Mouse (Mus musculus) myocyte (in vitro differentiated cells): ENCODE measurements at regions not wholly inside any gene's neighbourhood (a gene's known extent, or its start where the extent isn't known, plus 50 kb on each side); places are given as distances from the start of the nearest gene placed in this dataset.
A peak's percentile ranks its signal among the peaks of the same experiment; 100 is the strongest.

Source experiments
- H3K27me3 ChIP-seq: one replicate; pipeline ENCODE4 v1.6.1; 2011; ENCODE audit not compliant: control insufficient read depth, insufficient read depth, insufficient read length
- H3K36me3 ChIP-seq: one replicate; pipeline ENCODE4 v1.6.1; 2011; ENCODE audit not compliant: control insufficient read depth, insufficient read depth
- H3K4me2 ChIP-seq: one replicate; pipeline ENCODE4 v1.6.1; 2011; ENCODE audit warnings: low read depth, control low read depth
- H3K4me3 ChIP-seq: one replicate; pipeline ENCODE4 v1.5.1; 2011; ENCODE audit warnings: mild to moderate bottlenecking, control low read depth, moderate library complexity
- H3K79me2 ChIP-seq: one replicate; pipeline ENCODE4 v1.6.1; 2011; ENCODE audit not compliant: control insufficient read depth, insufficient read depth
- H3ac ChIP-seq: one replicate; pipeline ENCODE4 v1.6.1; 2011; ENCODE audit not compliant: control insufficient read depth, insufficient read length
- CEBPB ChIP-seq: IDR thresholded peaks from 2 replicates; pipeline ENCODE4 v1.6.1; 2011; ENCODE audit warnings: mild to moderate bottlenecking, moderate library complexity; ENCODE audit not compliant: poor library complexity, insufficient read depth, severe bottlenecking
- E2F4 ChIP-seq: IDR thresholded peaks from one replicate; pipeline ENCODE4 v1.6.1; 2011; ENCODE audit warnings: mild to moderate bottlenecking, control low read depth, moderate library complexity; ENCODE audit not compliant: insufficient read depth
- MAX ChIP-seq: IDR thresholded peaks from one replicate; pipeline ENCODE4 v1.6.1; 2011; ENCODE audit warnings: low read depth, mild to moderate bottlenecking, control low read depth
- MYOD1 ChIP-seq, 3 experiments: IDR thresholded peaks; one replicate each; pipeline ENCODE4 v1.6.1; 2011; ENCODE audit warnings: control low read depth in 2 of 3, low read depth in 2 of 3, mild to moderate bottlenecking in 2 of 3, moderate library complexity in 1 of 3; ENCODE audit not compliant: insufficient read length in 2 of 3, control insufficient read depth in 1 of 3
- MYOG ChIP-seq, 3 experiments: IDR thresholded peaks; one replicate each; pipeline ENCODE4 v1.6.1; 2011; ENCODE audit warnings: control low read depth in 2 of 3, low read depth in 2 of 3, mild to moderate bottlenecking in 2 of 3; ENCODE audit not compliant: insufficient read length in 2 of 3, control insufficient read depth in 1 of 3, insufficient read depth in 1 of 3
- POLR2A ChIP-seq: IDR thresholded peaks from one replicate; pipeline ENCODE4 v1.6.1; 2011; ENCODE audit warnings: low read depth, mild to moderate bottlenecking, control low read depth, moderate library complexity; ENCODE audit not compliant: insufficient read length
- POLR2AphosphoS2 ChIP-seq: IDR thresholded peaks from one replicate; pipeline ENCODE4 v1.6.1; 2011; ENCODE audit warnings: low read depth, control low read depth; ENCODE audit not compliant: insufficient read length
- REST ChIP-seq: IDR thresholded peaks from one replicate; pipeline ENCODE4 v1.6.1; 2011; ENCODE audit warnings: mild to moderate bottlenecking, control low read depth, moderate library complexity; ENCODE audit not compliant: insufficient read depth, insufficient read length
- SRF ChIP-seq: IDR thresholded peaks from one replicate; pipeline ENCODE4 v1.6.1; 2011; ENCODE audit warnings: low read depth; ENCODE audit not compliant: control insufficient read depth, insufficient read length
- TCF12 ChIP-seq: IDR thresholded peaks from one replicate; pipeline ENCODE4 v1.6.1; 2011; ENCODE audit warnings: mild to moderate bottlenecking, control low read depth; ENCODE audit not compliant: poor library complexity, insufficient read depth, severe bottlenecking
- TCF3 ChIP-seq: IDR thresholded peaks from one replicate; pipeline ENCODE4 v1.6.1; 2011; ENCODE audit warnings: low read depth, control low read depth; ENCODE audit not compliant: insufficient read length
- USF1 ChIP-seq: IDR thresholded peaks from one replicate; pipeline ENCODE4 v1.6.1; 2011; ENCODE audit warnings: low read depth, mild to moderate bottlenecking, control low read depth, moderate library complexity

DNA sequence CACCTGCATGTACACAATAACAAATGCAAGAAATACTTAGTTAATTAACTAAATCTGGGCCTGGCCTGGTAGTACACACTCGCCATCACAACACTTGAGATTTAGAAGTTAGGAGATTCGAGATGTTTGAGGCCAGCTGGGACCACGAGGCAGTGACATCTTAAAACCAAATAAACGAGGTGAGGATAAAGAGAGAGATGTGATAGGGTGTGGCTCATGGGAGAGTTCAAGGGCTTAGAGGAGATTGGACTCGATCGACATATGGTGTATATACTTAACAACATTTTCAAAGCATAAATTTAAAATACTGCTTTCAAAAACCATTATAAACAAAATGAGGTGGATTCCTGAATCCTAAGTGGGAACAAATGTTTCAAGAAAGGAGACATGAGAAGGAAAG lies 284.4 kb upstream of the Maf start:
- no peak overlapping the region for H3K4me2 ChIP-seq
- no peaks in the 10 kb centered on the region for H3K27me3 ChIP-seq
- no peak overlapping the region for H3K4me3 ChIP-seq
- no peaks in the 10 kb centered on the region for H3K36me3 ChIP-seq
- TF ChIP-seq SRF (no peak), E2F4 (no peak), MYOG (IDR thresholded peaks at IDR 0.05; ENCODE audit: control insufficient read depth in 1 of 3, insufficient read depth in 1 of 3, insufficient read length in 2 of 3, low read depth in 2 of 3) (no peak)
- H3ac ChIP-seq, result no peak overlapping the region
- no peaks in the 10 kb centered on the region for H3K79me2 ChIP-seq

DNA sequence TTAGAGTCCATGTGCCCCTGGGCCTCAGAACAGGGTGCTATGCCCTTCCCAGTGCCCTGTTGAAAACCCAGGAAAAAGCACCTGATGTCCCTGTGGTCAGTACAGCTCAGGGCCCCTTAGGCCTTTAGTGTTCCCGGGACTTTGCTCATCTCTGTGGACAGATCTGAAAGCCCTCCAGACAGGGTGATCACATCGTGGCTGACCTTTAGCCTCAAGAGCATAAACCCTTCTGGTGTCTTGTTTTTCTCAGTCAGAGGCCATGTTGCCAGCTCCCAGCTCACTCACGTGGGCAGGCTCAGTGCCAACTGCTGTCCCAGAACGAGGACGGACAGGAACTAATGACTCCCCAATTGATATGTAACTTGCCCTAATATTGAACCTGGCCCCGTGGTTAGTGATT lies 275.8 kb upstream of the Maf start:
- no peaks in the 10 kb centered on the region for H3K79me2 ChIP-seq
- TF ChIP-seq CEBPB, result no peak
- no peak for TF ChIP-seq TCF12
- no peak for TF ChIP-seq TCF3
- no peak for TF ChIP-seq SRF
- no peak for TF ChIP-seq MYOG (IDR thresholded peaks at IDR 0.05; ENCODE audit: control insufficient read depth in 1 of 3, insufficient read depth in 1 of 3, insufficient read length in 2 of 3, low read depth in 2 of 3)
- no peak for TF ChIP-seq E2F4
- TF ChIP-seq POLR2A, result no peak
- no peak overlapping the region for H3ac ChIP-seq
- no peaks in the 10 kb centered on the region for H3K36me3 ChIP-seq
- H3K27me3 ChIP-seq, result no peaks in the 10 kb centered on the region
- H3K4me3 ChIP-seq, result no peak overlapping the region
- no peak overlapping the region for H3K4me2 ChIP-seq

DNA sequence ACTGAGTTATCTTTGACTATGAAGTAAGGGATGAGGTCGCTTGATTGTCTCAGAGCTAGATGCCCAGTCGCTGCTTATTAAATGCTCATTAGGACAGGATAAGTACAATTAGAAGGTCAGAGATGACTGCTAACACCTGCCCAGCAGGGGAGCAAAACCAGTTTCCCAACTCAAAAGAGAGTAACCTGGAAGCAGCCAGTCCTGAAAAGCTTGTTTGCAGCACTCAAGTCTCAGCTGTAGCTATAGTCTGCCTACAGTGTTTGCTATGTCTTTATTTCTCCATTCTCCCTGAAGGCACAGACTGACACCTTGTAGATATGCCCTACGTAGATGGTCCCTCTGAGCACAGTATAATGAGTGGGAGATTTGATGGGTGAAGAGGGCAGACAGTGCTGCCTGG lies 274.7 kb upstream of the Maf start:
- H3K79me2 ChIP-seq, result no peaks in the 10 kb centered on the region
- no peak overlapping the region for H3K4me2 ChIP-seq
- no peak overlapping the region for H3ac ChIP-seq
- no peak for TF ChIP-seq REST
- no peak for TF ChIP-seq MYOD1 (IDR thresholded peaks at IDR 0.05; ENCODE audit: control insufficient read depth in 1 of 3, insufficient read length in 2 of 3, low read depth in 2 of 3)
- no peak for TF ChIP-seq TCF12
- no peak for TF ChIP-seq MYOG (IDR thresholded peaks at IDR 0.05; ENCODE audit: control insufficient read depth in 1 of 3, insufficient read depth in 1 of 3, insufficient read length in 2 of 3, low read depth in 2 of 3)
- no peak for TF ChIP-seq POLR2A
- no peak for TF ChIP-seq TCF3
- TF ChIP-seq SRF, result no peak
- no peak for TF ChIP-seq USF1
- no peak for TF ChIP-seq CEBPB
- no peak for TF ChIP-seq MAX
- TF ChIP-seq POLR2AphosphoS2, result no peak
- no peak for TF ChIP-seq E2F4
- no peaks in the 10 kb centered on the region for H3K27me3 ChIP-seq
- no peaks in the 10 kb centered on the region for H3K36me3 ChIP-seq
- no peak overlapping the region for H3K4me3 ChIP-seq

DNA sequence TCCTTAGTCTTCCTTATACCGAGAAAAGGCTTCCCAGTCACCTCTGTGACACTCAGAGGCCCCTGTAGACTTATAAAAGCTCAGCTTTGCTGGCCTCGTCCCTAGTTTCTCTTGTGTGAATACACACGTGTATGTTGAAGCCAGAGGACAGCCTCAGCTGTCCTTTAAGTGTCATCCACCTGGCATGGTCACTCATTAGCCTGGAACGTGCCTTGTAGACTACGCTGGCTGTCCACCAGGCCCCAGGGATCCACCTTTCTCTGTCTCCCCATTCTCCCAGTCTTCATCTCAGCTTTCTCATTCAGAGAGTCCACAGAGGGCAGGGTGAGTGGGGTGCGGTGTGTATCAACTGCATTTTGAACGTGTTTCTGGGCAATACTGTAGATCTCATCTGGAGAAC lies 273.8 kb upstream of the Maf start:
- TF ChIP-seq REST (no peak), TCF12 (no peak), MYOD1 (IDR thresholded peaks at IDR 0.05; ENCODE audit: control insufficient read depth in 1 of 3, insufficient read length in 2 of 3, low read depth in 2 of 3) (peak in 2 of 3 experiments; percentile 67 to 69)
- H3K79me2 ChIP-seq, result no peaks in the 10 kb centered on the region
- H3K4me2 ChIP-seq, result no peak overlapping the region
- no peaks in the 10 kb centered on the region for H3K27me3 ChIP-seq
- no peak overlapping the region for H3K4me3 ChIP-seq
- H3K36me3 ChIP-seq, result no peaks in the 10 kb centered on the region
- no peak overlapping the region for H3ac ChIP-seq

DNA sequence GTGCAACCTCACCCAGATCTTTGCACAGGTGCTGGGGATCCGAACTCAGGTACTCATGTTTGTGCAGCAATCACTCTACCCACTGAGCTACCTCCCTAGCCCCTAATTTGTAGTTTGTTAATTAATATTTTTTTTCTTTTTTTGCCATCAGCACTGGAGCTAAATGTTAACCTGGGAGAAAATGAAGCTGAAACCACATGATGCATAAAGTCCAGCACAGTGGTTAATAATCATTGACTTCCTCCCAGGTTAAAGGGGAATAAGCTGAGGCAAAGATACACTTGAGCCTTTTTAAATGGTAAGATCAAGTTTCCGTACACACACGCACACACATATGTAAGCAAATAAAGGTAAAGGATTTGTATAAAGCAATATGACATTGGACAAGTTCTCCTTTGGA lies 273.0 kb upstream of the Maf start:
- H3K79me2 ChIP-seq, result no peaks in the 10 kb centered on the region

More for the DNA sequence above, 273.0 kb upstream of the Maf start:
- no peak for TF ChIP-seq MYOD1 (IDR thresholded peaks at IDR 0.05; ENCODE audit: control insufficient read depth in 1 of 3, insufficient read length in 2 of 3, low read depth in 2 of 3)
- no peak for TF ChIP-seq CEBPB
- no peak for TF ChIP-seq REST
- TF ChIP-seq USF1, result no peak
- no peak for TF ChIP-seq POLR2A
- TF ChIP-seq E2F4, result no peak
- no peak for TF ChIP-seq TCF12
- no peak for TF ChIP-seq TCF3
- H3ac ChIP-seq, result no peak overlapping the region
- H3K27me3 ChIP-seq, result no peaks in the 10 kb centered on the region
- no peak overlapping the region for H3K4me3 ChIP-seq
- H3K4me2 ChIP-seq, result no peak overlapping the region
- no peaks in the 10 kb centered on the region for H3K36me3 ChIP-seq
